Mouse (Mus musculus) heart, postnatal 0 days (tissue): ENCODE results near the gene Spns2.

ENCODE experiments used
- CTCF ChIP-seq: IDR thresholded peaks from 2 replicates; pipeline ENCODE4 v1.5.1; 2016; ENCODE audit warnings: antibody characterized with exemption, control low read depth, low read depth
- EP300 ChIP-seq: IDR thresholded peaks from 2 replicates; pipeline ENCODE4 v1.6.1; 2016; ENCODE audit warnings: antibody characterized with exemption, low read depth

GRCm38 (mm10) chr11:72494046-72494988 lies 4.6 kb upstream of the Spns2 start:
- TF ChIP-seq CTCF (no peak), EP300 (no peak)
